Mouse (Mus musculus): Measurements from ENCODE around the gene Klrb1a.
"Not testable (repeated sequence)": the region's sequence is repeated elsewhere in the genome, so short reads cannot be mapped to it uniquely, and the experiment has no call there.

DNA sequence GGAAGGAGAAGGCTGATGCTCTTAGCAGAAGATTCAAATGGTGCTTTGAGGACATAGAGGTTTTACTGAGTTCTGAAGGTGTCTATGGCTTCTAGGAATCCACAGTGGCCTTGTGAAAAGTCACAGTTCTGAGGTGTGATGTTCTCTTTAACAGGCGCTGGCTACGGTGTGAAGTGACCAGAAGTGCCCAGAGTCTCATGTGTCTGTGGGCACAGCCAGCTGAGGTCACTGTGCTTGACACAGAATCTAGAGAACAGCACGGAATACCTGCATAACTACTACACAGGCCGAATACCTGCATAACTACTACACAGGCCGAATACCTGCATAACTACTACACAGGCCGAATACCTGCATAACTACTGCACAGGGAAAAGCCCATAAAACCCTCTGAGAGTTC, 1.9 kb upstream of the Klrb1a start:
- not testable (repeated sequence) for TF ChIP-seq USF1 (IDR thresholded peaks at IDR 0.05; ENCODE audit: low read depth); POLR2A (IDR thresholded peaks at IDR 0.05; ENCODE audit: insufficient read length, low read depth); POLR2AphosphoS2 (IDR thresholded peaks at IDR 0.05; ENCODE audit: insufficient read length, low read depth); MYOG (IDR thresholded peaks at IDR 0.05; ENCODE audit: control insufficient read depth in 1 of 3, insufficient read depth in 1 of 3, insufficient read length in 2 of 3, low read depth in 2 of 3); MYOD1 (IDR thresholded peaks at IDR 0.05; ENCODE audit: control insufficient read depth in 1 of 3, insufficient read length in 2 of 3, low read depth in 2 of 3); SRF (IDR thresholded peaks at IDR 0.05; ENCODE audit: control insufficient read depth, insufficient read length, low read depth); MAX (IDR thresholded peaks at IDR 0.05; ENCODE audit: low read depth)

All from myocyte (in vitro differentiated cells).